Mouse (Mus musculus) hindbrain, embryonic 11.5 days (tissue): ENCODE results near the gene Smchd1. TPM values are rescaled to one million over a fixed set of nuclear protein-coding genes. Genes with fewer than 3 reads are reported as not detected.
"Not testable (repeated sequence)": the region's sequence is repeated elsewhere in the genome, so short reads cannot be mapped to it uniquely, and the experiment has no call there.

Experiments used
- ATAC-seq: fragments of 200-750 bp; cut with Nextera tagmentation; 2 replicates; pipeline ENCODE4 v1.8.0; 2017; ENCODE audit warnings: mild to moderate bottlenecking, moderate TSS enrichment, moderate library complexity; ENCODE audit not compliant: low FRiP score
- DNase-seq: peaks from one replicate; pipeline ENCODE4 v3.0.0-alpha.2; 2015; ENCODE audit warnings: low spot score
- H3K27ac ChIP-seq: fragments of 300-500 bp; sonication (generic); 2 replicates; pipeline ENCODE4 v1.5.1; 2014; ENCODE audit warnings: mild to moderate bottlenecking, low read depth, low read length
- H3K27me3 ChIP-seq: fragments of 300-500 bp; sonication (generic); 2 replicates; pipeline ENCODE4 v1.6.1; 2014; ENCODE audit warnings: mild to moderate bottlenecking, low read length, moderate library complexity, mixed read lengths; ENCODE audit not compliant: control insufficient read depth, insufficient read depth
- H3K36me3 ChIP-seq: fragments of 300-500 bp; sonication (generic); 2 replicates; pipeline ENCODE4 v1.6.1; 2014; ENCODE audit warnings: mild to moderate bottlenecking, low read length, moderate library complexity, mixed read lengths; ENCODE audit not compliant: control insufficient read depth, insufficient read depth
- H3K4me1 ChIP-seq: fragments of 300-500 bp; sonication (generic); replicated peaks from 2 replicates; pipeline ENCODE4 v1.6.1; 2014; ENCODE audit warnings: low read length, mixed read lengths; ENCODE audit not compliant: control insufficient read depth, insufficient read depth
- H3K4me2 ChIP-seq: fragments of 300-500 bp; sonication (generic); replicated peaks from 2 replicates; pipeline ENCODE4 v1.6.1; 2014; ENCODE audit warnings: mild to moderate bottlenecking, low read depth, low read length
- H3K4me3 ChIP-seq: fragments of 300-500 bp; sonication (generic); 2 replicates; pipeline ENCODE4 v1.5.1; 2014; ENCODE audit warnings: low read depth, low read length
- H3K9ac ChIP-seq: fragments of 300-500 bp; sonication (generic); 2 replicates; pipeline ENCODE4 v1.6.1; 2014; ENCODE audit warnings: low read depth, low read length
- H3K9me3 ChIP-seq: fragments of 300-500 bp; sonication (generic); 2 replicates; pipeline ENCODE4 v1.6.1; 2016; ENCODE audit warnings: low read length; ENCODE audit not compliant: control insufficient read depth
- WGBS: fragments of 180-500 bp; shearing (Covaris S2); extraction: QIAGEN DNeasy Blood & Tissue Kit; methylation state at CpG from one replicate; pipeline ENCODE4 v1.1.7; 2014; 5-methylcytosine and 5-hydroxymethylcytosine counted together
- polyA plus RNA-seq: library from polyadenylated mRNA; unstranded; fragments of >200 nt; fragmentation: Nextera tagmentation; extraction: Ambion mirVana; gene quantifications from 2 replicates; pipeline ENCODE4 v1.2.1, GENCODE M21; 2014

Smchd1 gene
- polyA plus RNA-seq, 1 experiment from 2014 or later, result 91.1 TPM

- peaks cover 13% of the 10 kb centered on the region for H3K36me3 ChIP-seq
- H3K4me3 ChIP-seq, ATAC-seq, H3K27ac ChIP-seq, H3K9me3 ChIP-seq, H3K4me2 ChIP-seq, H3K27me3 ChIP-seq, H3K9ac ChIP-seq, DNase-seq, H3K4me1 ChIP-seq: not testable (repeated sequence)
- WGBS, result 80% methylated on average over 5 of the region's 5 CpGs
Observed at GRCm38 (mm10) chr17:71419448-71419847, 55.7 kb downstream of the Smchd1 start.

GRCm38 (mm10) chr17:71417008-71417407 lies 58.1 kb downstream of the Smchd1 start:
- Histone ChIP-seq H3K4me2 (no peak overlapping the region), H3K4me1 (no peaks in the 10 kb centered on the region), H3K27me3 (no peaks in the 10 kb centered on the region), H3K9me3 (peaks cover 3% of the 10 kb centered on the region), H3K4me3 (no peak overlapping the region), H3K27ac (no peak overlapping the region), H3K9ac (no peak overlapping the region), H3K36me3 (peaks cover 4% of the 10 kb centered on the region)
- ATAC-seq, result no peak
- no peak for DNase-seq
- WGBS, result 100% methylated on average over 1 of the region's 1 CpGs

GRCm38 (mm10) chr17:71387401-71387800 lies 87.7 kb downstream of the Smchd1 start:
- DNase-seq (no peak), ATAC-seq (no peak)
- H3K4me1 ChIP-seq, result no peaks in the 10 kb centered on the region
- H3K27ac ChIP-seq, result no peak overlapping the region
- no peaks in the 10 kb centered on the region for H3K36me3 ChIP-seq
- no peaks in the 10 kb centered on the region for H3K9me3 ChIP-seq
- no peak overlapping the region for H3K4me3 ChIP-seq
- H3K27me3 ChIP-seq, result no peaks in the 10 kb centered on the region
- 88% methylated on average over 3 of the region's 3 CpGs for WGBS
- no peak overlapping the region for H3K4me2 ChIP-seq
- no peak overlapping the region for H3K9ac ChIP-seq

GRCm38 (mm10) chr17:71380346-71380745 lies 94.8 kb downstream of the Smchd1 start:
- no peak overlapping the region for H3K27ac ChIP-seq
- WGBS, result 91% methylated on average over 14 of the region's 14 CpGs
- no peak for DNase-seq
- no peak overlapping the region for H3K9ac ChIP-seq
- no peaks in the 10 kb centered on the region for H3K4me1 ChIP-seq
- H3K27me3 ChIP-seq, result no peaks in the 10 kb centered on the region
- H3K36me3 ChIP-seq, result 0 out of 2 replicates have a peak, but pooled peaks cover 2% of the 10 kb centered on the region
- H3K4me2 ChIP-seq, result no peak overlapping the region
- H3K9me3 ChIP-seq, result no peaks in the 10 kb centered on the region
- ATAC-seq, result no peak
- H3K4me3 ChIP-seq, result no peak overlapping the region

- Histone ChIP-seq H3K36me3 (0 out of 2 replicates have a peak, but pooled peaks cover 2% of the 10 kb centered on the region), H3K4me3 (no peak overlapping the region)
Observed at GRCm38 (mm10) chr17:71377901-71378300, 97.2 kb downstream of the Smchd1 start.

GRCm38 (mm10) chr17:71355526-71355925 lies 119.6 kb downstream of the Smchd1 start:
- Histone ChIP-seq H3K4me2 (no peak overlapping the region), H3K9me3 (no peaks in the 10 kb centered on the region), H3K4me3 (no peak overlapping the region), H3K9ac (no peak overlapping the region), H3K27me3 (no peaks in the 10 kb centered on the region), H3K27ac (no peak overlapping the region), H3K36me3 (peaks cover 2% of the 10 kb centered on the region; the same call in 1 of the 2 replicates), H3K4me1 (no peaks in the 10 kb centered on the region)
- DNase-seq (no peak), ATAC-seq (no peak)
- 88% methylated on average over 3 of the region's 3 CpGs for WGBS

More at GRCm38 (mm10) chr17:71377901-71378300, 97.2 kb downstream of the Smchd1 start:
- Histone ChIP-seq H3K9ac (no peak overlapping the region), H3K27me3 (no peaks in the 10 kb centered on the region), H3K4me1 (no peaks in the 10 kb centered on the region), H3K27ac (no peak overlapping the region), H3K4me2 (no peak overlapping the region), H3K9me3 (no peaks in the 10 kb centered on the region)
- no peak for DNase-seq
- 54% methylated on average over 4 of the region's 4 CpGs for WGBS
- ATAC-seq, result no peak

- peaks cover 2% of the 10 kb centered on the region; the same call in 1 of the 2 replicates for H3K36me3 ChIP-seq
- ATAC-seq (no peak), DNase-seq (no peak)
- H3K27me3 ChIP-seq, result no peaks in the 10 kb centered on the region
- H3K27ac ChIP-seq, result no peak overlapping the region
- H3K9me3 ChIP-seq, result no peaks in the 10 kb centered on the region
- no peak overlapping the region for H3K4me3 ChIP-seq
- no peak overlapping the region for H3K4me2 ChIP-seq
- H3K4me1 ChIP-seq, result no peaks in the 10 kb centered on the region
- 94% methylated on average over 11 of the region's 11 CpGs for WGBS
- H3K9ac ChIP-seq, result no peak overlapping the region
Observed at GRCm38 (mm10) chr17:71354205-71354604, 120.9 kb downstream of the Smchd1 start.

GRCm38 (mm10) chr17:71348188-71348587 lies 127.0 kb downstream of the Smchd1 start:
- no peak overlapping the region for H3K4me3 ChIP-seq
- H3K27ac ChIP-seq, result no peak overlapping the region
- no peak for ATAC-seq
- H3K4me1 ChIP-seq, result no peaks in the 10 kb centered on the region
- no peak overlapping the region for H3K4me2 ChIP-seq
- no peaks in the 10 kb centered on the region for H3K9me3 ChIP-seq
- H3K36me3 ChIP-seq, result peaks cover 8% of the 10 kb centered on the region; the same call in 1 of the 2 replicates
- no peaks in the 10 kb centered on the region for H3K27me3 ChIP-seq
- DNase-seq, result no peak
- WGBS, result 86% methylated on average over 3 of the region's 3 CpGs
- no peak overlapping the region for H3K9ac ChIP-seq

- H3K4me3 ChIP-seq, result no peak overlapping the region
- H3K9ac ChIP-seq, result no peak overlapping the region
- H3K9me3 ChIP-seq, result no peaks in the 10 kb centered on the region
- no peaks in the 10 kb centered on the region for H3K4me1 ChIP-seq
- H3K27me3 ChIP-seq, result no peaks in the 10 kb centered on the region
- H3K36me3 ChIP-seq, result no peaks in the 10 kb centered on the region
- ATAC-seq (no peak), DNase-seq (no peak)
- 82% methylated on average over 3 of the region's 3 CpGs for WGBS
- no peak overlapping the region for H3K27ac ChIP-seq
- no peak overlapping the region for H3K4me2 ChIP-seq
Observed at GRCm38 (mm10) chr17:71342006-71342405, 133.1 kb downstream of the Smchd1 start.
